Mouse (Mus musculus): ENCODE results near the gene Slc22a4. TPM values are rescaled to one million over a fixed set of nuclear protein-coding genes. Genes with fewer than 3 reads are reported as not detected.
A peak's percentile ranks its signal among the peaks of the same experiment; 100 is the strongest.
"Not testable (repeated sequence)": the region's sequence is repeated elsewhere in the genome, so short reads cannot be mapped to it uniquely, and the experiment has no call there.

Gene Slc22a4
- polyA plus RNA-seq, 1 experiment: not detected

GRCm38 (mm10) chr11:53977672-53978071, 50.2 kb downstream of the Slc22a4 start:
- no peak for TF ChIP-seq EP300 (IDR thresholded peaks at IDR 0.05; ENCODE audit: insufficient read depth, low read depth, low read length)
- TF ChIP-seq POLR2A (IDR thresholded peaks at IDR 0.05; ENCODE audit: insufficient read depth, low read length): no peak
- TF ChIP-seq CTCF (IDR thresholded peaks at IDR 0.05; ENCODE audit: low read depth, low read length): no peak
- no peak overlapping the region for H3K4me3 ChIP-seq (ENCODE audit: low read depth, low read length)
- no peak overlapping the region for H3K27ac ChIP-seq (ENCODE audit: insufficient read depth, low read length)
- no peaks in the 10 kb centered on the region for H3K36me3 ChIP-seq (ENCODE audit: control insufficient read depth, insufficient read depth, low read length, poor library complexity, severe bottlenecking)
- H3K4me1 ChIP-seq (ENCODE audit: control insufficient read depth, insufficient read depth, low read length): no peaks in the 10 kb centered on the region
- H3K27me3 ChIP-seq (ENCODE audit: control insufficient read depth, insufficient read depth, low read length, poor library complexity, severe bottlenecking): peaks cover 5% of the 10 kb centered on the region
- no peak overlapping the region for H3K9ac ChIP-seq (ENCODE audit: low read depth, poor library complexity, severe bottlenecking)
- no peaks in the 10 kb centered on the region for H3K9me3 ChIP-seq (replicated peaks; ENCODE audit: control insufficient read depth, insufficient read depth, low read length, poor library complexity, severe bottlenecking)

GRCm38 (mm10) chr11:53975559-53975958, 52.3 kb downstream of the Slc22a4 start:
- Histone ChIP-seq H3K27ac (ENCODE audit: insufficient read depth, low read length) (no peak overlapping the region), H3K36me3 (ENCODE audit: control insufficient read depth, insufficient read depth, low read length, poor library complexity, severe bottlenecking) (no peaks in the 10 kb centered on the region), H3K27me3 (ENCODE audit: control insufficient read depth, insufficient read depth, low read length, poor library complexity, severe bottlenecking) (peaks cover 5% of the 10 kb centered on the region), H3K4me3 (ENCODE audit: low read depth, low read length) (no peak overlapping the region), H3K9me3 (replicated peaks; ENCODE audit: control insufficient read depth, insufficient read depth, low read length, poor library complexity, severe bottlenecking) (no peaks in the 10 kb centered on the region), H3K4me1 (ENCODE audit: control insufficient read depth, insufficient read depth, low read length) (no peaks in the 10 kb centered on the region), H3K9ac (ENCODE audit: low read depth, poor library complexity, severe bottlenecking) (no peak overlapping the region)
- TF ChIP-seq EP300 (IDR thresholded peaks at IDR 0.05; ENCODE audit: insufficient read depth, low read depth, low read length) (no peak), CTCF (IDR thresholded peaks at IDR 0.05; ENCODE audit: low read depth, low read length) (no peak), POLR2A (IDR thresholded peaks at IDR 0.05; ENCODE audit: insufficient read depth, low read length) (no peak)

- H3K36me3 ChIP-seq (ENCODE audit: control insufficient read depth, insufficient read depth, low read length, poor library complexity, severe bottlenecking): no peaks in the 10 kb centered on the region
- no peak overlapping the region for H3K27ac ChIP-seq (ENCODE audit: insufficient read depth, low read length)
- H3K4me1 ChIP-seq (ENCODE audit: control insufficient read depth, insufficient read depth, low read length): no peaks in the 10 kb centered on the region
- TF ChIP-seq CTCF (IDR thresholded peaks at IDR 0.05; ENCODE audit: low read depth, low read length): peak; percentile 44
- no peak for TF ChIP-seq EP300 (IDR thresholded peaks at IDR 0.05; ENCODE audit: insufficient read depth, low read depth, low read length)
- H3K9me3 ChIP-seq (replicated peaks; ENCODE audit: control insufficient read depth, insufficient read depth, low read length, poor library complexity, severe bottlenecking): no peaks in the 10 kb centered on the region
- H3K9ac ChIP-seq (ENCODE audit: low read depth, poor library complexity, severe bottlenecking): no peak overlapping the region
- H3K4me3 ChIP-seq (ENCODE audit: low read depth, low read length): no peak overlapping the region
- H3K27me3 ChIP-seq (ENCODE audit: control insufficient read depth, insufficient read depth, low read length, poor library complexity, severe bottlenecking): no peaks in the 10 kb centered on the region; the same call in 1 of the 2 replicates
These were observed 68.9 kb downstream of the Slc22a4 start for GRCm38 (mm10) chr11:53958984-53959383.

GRCm38 (mm10) chr11:53958176-53958575, 69.7 kb downstream of the Slc22a4 start:
- H3K36me3 ChIP-seq (ENCODE audit: control insufficient read depth, insufficient read depth, low read length, poor library complexity, severe bottlenecking); H3K27ac ChIP-seq (ENCODE audit: insufficient read depth, low read length); H3K9me3 ChIP-seq (replicated peaks; ENCODE audit: control insufficient read depth, insufficient read depth, low read length, poor library complexity, severe bottlenecking); H3K4me3 ChIP-seq (ENCODE audit: low read depth, low read length); H3K27me3 ChIP-seq (ENCODE audit: control insufficient read depth, insufficient read depth, low read length, poor library complexity, severe bottlenecking); H3K9ac ChIP-seq (ENCODE audit: low read depth, poor library complexity, severe bottlenecking); H3K4me1 ChIP-seq (ENCODE audit: control insufficient read depth, insufficient read depth, low read length): not testable (repeated sequence)
- TF ChIP-seq CTCF (IDR thresholded peaks at IDR 0.05; ENCODE audit: low read depth, low read length): peak; percentile 46

GRCm38 (mm10) chr11:53956636-53957035, 71.3 kb downstream of the Slc22a4 start:
- H3K9me3 ChIP-seq (replicated peaks; ENCODE audit: control insufficient read depth, insufficient read depth, low read length, poor library complexity, severe bottlenecking): no peaks in the 10 kb centered on the region
- H3K9ac ChIP-seq (ENCODE audit: low read depth, poor library complexity, severe bottlenecking): no peak overlapping the region
- no peak overlapping the region for H3K27ac ChIP-seq (ENCODE audit: insufficient read depth, low read length)
- no peak for TF ChIP-seq POLR2A (IDR thresholded peaks at IDR 0.05; ENCODE audit: insufficient read depth, low read length)
- no peak for TF ChIP-seq CTCF (IDR thresholded peaks at IDR 0.05; ENCODE audit: low read depth, low read length)
- no peak for TF ChIP-seq EP300 (IDR thresholded peaks at IDR 0.05; ENCODE audit: insufficient read depth, low read depth, low read length)
- no peaks in the 10 kb centered on the region for H3K36me3 ChIP-seq (ENCODE audit: control insufficient read depth, insufficient read depth, low read length, poor library complexity, severe bottlenecking)
- no peak overlapping the region for H3K4me3 ChIP-seq (ENCODE audit: low read depth, low read length)
- no peaks in the 10 kb centered on the region for H3K4me1 ChIP-seq (ENCODE audit: control insufficient read depth, insufficient read depth, low read length)
- no peaks in the 10 kb centered on the region for H3K27me3 ChIP-seq (ENCODE audit: control insufficient read depth, insufficient read depth, low read length, poor library complexity, severe bottlenecking)

- Histone ChIP-seq H3K36me3 (ENCODE audit: control insufficient read depth, insufficient read depth, low read length, poor library complexity, severe bottlenecking) (no peaks in the 10 kb centered on the region), H3K27me3 (ENCODE audit: control insufficient read depth, insufficient read depth, low read length, poor library complexity, severe bottlenecking) (no peaks in the 10 kb centered on the region), H3K9ac (ENCODE audit: low read depth, poor library complexity, severe bottlenecking) (no peak overlapping the region), H3K4me1 (ENCODE audit: control insufficient read depth, insufficient read depth, low read length) (no peaks in the 10 kb centered on the region), H3K27ac (ENCODE audit: insufficient read depth, low read length) (no peak overlapping the region), H3K9me3 (replicated peaks; ENCODE audit: control insufficient read depth, insufficient read depth, low read length, poor library complexity, severe bottlenecking) (no peaks in the 10 kb centered on the region), H3K4me3 (ENCODE audit: low read depth, low read length) (no peak overlapping the region)
- TF ChIP-seq CTCF (IDR thresholded peaks at IDR 0.05; ENCODE audit: low read depth, low read length): no peak
- no peak for TF ChIP-seq EP300 (IDR thresholded peaks at IDR 0.05; ENCODE audit: insufficient read depth, low read depth, low read length)
- no peak for TF ChIP-seq POLR2A (IDR thresholded peaks at IDR 0.05; ENCODE audit: insufficient read depth, low read length)
These were observed 73.2 kb downstream of the Slc22a4 start for GRCm38 (mm10) chr11:53954653-53955052.

- not testable (repeated sequence) for H3K27me3 ChIP-seq (ENCODE audit: control insufficient read depth, insufficient read depth, low read length, poor library complexity, severe bottlenecking); H3K4me3 ChIP-seq (ENCODE audit: low read depth, low read length); H3K9me3 ChIP-seq (replicated peaks; ENCODE audit: control insufficient read depth, insufficient read depth, low read length, poor library complexity, severe bottlenecking); H3K27ac ChIP-seq (ENCODE audit: insufficient read depth, low read length); H3K36me3 ChIP-seq (ENCODE audit: control insufficient read depth, insufficient read depth, low read length, poor library complexity, severe bottlenecking); H3K4me1 ChIP-seq (ENCODE audit: control insufficient read depth, insufficient read depth, low read length); H3K9ac ChIP-seq (ENCODE audit: low read depth, poor library complexity, severe bottlenecking)
These were observed 77.8 kb downstream of the Slc22a4 start for GRCm38 (mm10) chr11:53950133-53950532.

Other genes starting within 250 kb of the Slc22a4 start
- 1.1 and 2.8 TPM in 2 replicates for gene Gm12216, start 168.8 kb downstream of the Slc22a4 start, polyA plus RNA-seq (2011; ENCODE audit: insufficient read depth, insufficient read length, low read depth, missing spikeins)
- 7.0 and 7.7 TPM in 2 replicates for gene Slc22a5, start 136.4 kb downstream of the Slc22a4 start, polyA plus RNA-seq (2011; ENCODE audit: insufficient read depth, insufficient read length, low read depth, missing spikeins)
- gene Slc22a21, start 47.8 kb downstream of the Slc22a4 start, polyA plus RNA-seq (2011; ENCODE audit: insufficient read depth, insufficient read length, low read depth, missing spikeins): 2.9 and 3.0 TPM in 2 replicates
- 8.7 and 13.0 TPM in 2 replicates for gene Pdlim4, start 40.9 kb upstream of the Slc22a4 start, polyA plus RNA-seq (2011; ENCODE audit: insufficient read depth, insufficient read length, low read depth, missing spikeins)
- gene P4ha2, start 72.0 kb upstream of the Slc22a4 start, polyA plus RNA-seq (2011; ENCODE audit: insufficient read depth, insufficient read length, low read depth, missing spikeins): 16.6 and 25.5 TPM in 2 replicates
- not detected in 2 replicates for gene Csf2, start 221.6 kb upstream of the Slc22a4 start, polyA plus RNA-seq (2011; ENCODE audit: insufficient read depth, insufficient read length, low read depth, missing spikeins)
- gene Il3, start 239.2 kb upstream of the Slc22a4 start, polyA plus RNA-seq (2011; ENCODE audit: insufficient read depth, insufficient read length, low read depth, missing spikeins): not detected in 2 replicates

Measured in ES-Bruce4 (cell line).